Comparison of ENCODE assay signal across 8 mouse cellular contexts in the genomic region with DNA sequence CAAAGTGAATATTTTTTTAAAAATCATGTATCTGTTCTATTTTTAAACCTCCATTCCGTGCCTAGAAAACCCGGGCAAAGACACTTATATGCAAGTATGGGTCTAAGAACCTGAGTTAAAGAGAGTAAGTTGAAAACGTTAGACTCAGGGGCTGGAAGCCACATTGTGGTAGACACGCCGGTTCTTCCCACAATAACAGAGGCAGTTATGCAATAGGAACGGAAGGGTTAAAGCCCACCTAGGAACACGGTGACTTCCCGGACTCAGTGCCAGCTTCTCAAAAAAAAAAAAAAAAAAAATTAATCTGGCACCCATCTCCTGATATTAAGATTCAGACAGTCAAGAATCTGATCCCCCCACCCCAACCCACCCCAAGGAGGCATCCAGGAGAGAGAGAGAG.
A peak's percentile ranks its signal among the peaks of the same experiment; 100 is the strongest.
DNase-seq lines count a peak whose midpoint lies in the region; ATAC-seq and TF ChIP-seq lines count a peak whose summit lies in the region.

No protein-coding gene starts in this region.

- peak overlapping the region; percentile 29 for H3K4me3 ChIP-seq in heart, embryonic 13.5 days
- no peak overlapping the region for H3K4me3 ChIP-seq in liver, embryonic 14.5 days (ENCODE audit: insufficient read depth in 1 of 2, low read depth in 2 of 2, low read length in 2 of 2)

- H3K4me2 ChIP-seq in heart, embryonic 13.5 days, result peak overlapping the region; percentile 56
- peak overlapping the region; percentile 1; the same call in 1 of the 2 replicates for H3K4me2 ChIP-seq in liver, embryonic 14.5 days (ENCODE audit: low read depth)

- DNase-seq in heart, postnatal 36 days, result no peak
- peak; percentile 28 for DNase-seq in thymus, postnatal 25 days
- no peak for DNase-seq in thymus, postnatal 10 days (ENCODE audit: low spot score in 2 of 2)
- DNase-seq in liver, embryonic 14.5 days (ENCODE audit: low read depth in 3 of 3, low spot score in 3 of 3), result no peak
- DNase-seq in adipocyte (ENCODE audit: low spot score), result no peak
- DNase-seq in urinary bladder, postnatal 4 days (ENCODE audit: low spot score in 2 of 2), result no peak
- no peak for DNase-seq in kidney, adult 18-20 months

- no peak for ATAC-seq in heart, embryonic 13.5 days (ENCODE audit: extremely low read depth, insufficient number of reproducible peaks, low FRiP score, low TSS enrichment)
- ATAC-seq in liver, embryonic 14.5 days (ENCODE audit: insufficient read depth), result no peak

- H3K9me3 ChIP-seq in heart, embryonic 13.5 days, result no peaks in the 10 kb centered on the region
- no peaks in the 10 kb centered on the region for H3K9me3 ChIP-seq in liver, embryonic 14.5 days (ENCODE audit: control insufficient read depth, low read length)

- intact Hi-C loops in heart, postnatal 36 days (cut with DNase I), result no loop called here

- 49% methylated on average over 8 of the region's 8 CpGs for WGBS in heart, embryonic 13.5 days
- 16% methylated on average over 8 of the region's 8 CpGs for WGBS in liver, embryonic 14.5 days (ENCODE audit: insufficient replicate concordance)

- H3K36me3 ChIP-seq in heart, embryonic 13.5 days, result no peaks in the 10 kb centered on the region
- H3K36me3 ChIP-seq in liver, embryonic 14.5 days (replicated peaks; ENCODE audit: control insufficient read depth, insufficient read depth, low read depth), result no peaks in the 10 kb centered on the region

- H3K4me1 ChIP-seq in heart, embryonic 13.5 days, result no peaks in the 10 kb centered on the region
- no peaks in the 10 kb centered on the region for H3K4me1 ChIP-seq in liver, embryonic 14.5 days (replicated peaks; ENCODE audit: control insufficient read depth in 2 of 2, insufficient read depth in 2 of 2, low read length in 1 of 2)

- no peak for TF ChIP-seq EP300 in liver, embryonic 14.5 days (IDR thresholded peaks at IDR 0.05; ENCODE audit: low read depth)

- TF ChIP-seq CTCF in liver, embryonic 14.5 days (IDR thresholded peaks at IDR 0.05; ENCODE audit: low read depth), result no peak

- H3K27ac ChIP-seq in heart, embryonic 13.5 days (replicated peaks), result no peak overlapping the region
- no peak overlapping the region for H3K27ac ChIP-seq in liver, embryonic 14.5 days

- no peak overlapping the region for H3K9ac ChIP-seq in heart, embryonic 13.5 days
- no peak overlapping the region for H3K9ac ChIP-seq in liver, embryonic 14.5 days (replicated peaks)

- H3K27me3 ChIP-seq in heart, embryonic 13.5 days (replicated peaks), result no peaks in the 10 kb centered on the region
- H3K27me3 ChIP-seq in liver, embryonic 14.5 days (ENCODE audit: control insufficient read depth, insufficient read depth, low read length), result no peaks in the 10 kb centered on the region
